Mouse (Mus musculus) macrophage (primary cell): ENCODE measurements around the gene Hoxb1. TPM values are rescaled to one million over a fixed set of nuclear protein-coding genes. Genes with fewer than 3 reads are reported as not detected.

ENCODE experiments used
- H3K27ac ChIP-seq: fragments of 350-480 bp; formaldehyde crosslinking; 2 replicates; pipeline ENCODE4 v1.9.0; 2021
- H3K36me3 ChIP-seq: fragments of 350-480 bp; formaldehyde crosslinking; 2 replicates; pipeline ENCODE4 v1.9.0; 2021; ENCODE audit errors: inconsistent target
- H3K4me3 ChIP-seq: fragments of 350-480 bp; formaldehyde crosslinking; 2 replicates; pipeline ENCODE4 v1.9.0; 2021; ENCODE audit errors: inconsistent target
- H3K79me2 ChIP-seq: fragments of 350-480 bp; formaldehyde crosslinking; 2 replicates; pipeline ENCODE4 v1.9.0; 2021; ENCODE audit errors: inconsistent target
- WGBS: methylation state at CpG from one replicate; pipeline ENCODE4 v1.1.7; 2026; ENCODE audit warnings: inconsistent platforms; ENCODE audit not compliant: missing documents; 5-methylcytosine and 5-hydroxymethylcytosine counted together
- polyA plus RNA-seq: library from polyadenylated mRNA; stranded (reverse); fragments of 250-400 nt; gene quantifications from 3 replicates; pipeline ENCODE4 v1.2.4, GENCODE M21; 2018; ENCODE audit warnings: inconsistent platforms

Hoxb1 gene
- polyA plus RNA-seq, 1 experiment from 2014 or later, result not detected

GRCm38 (mm10) chr11:96326705-96327104 lies 38.8 kb upstream of the Hoxb1 start:
- no peak overlapping the region for H3K27ac ChIP-seq
- WGBS, result 98% methylated on average over 10 of the region's 12 CpGs

GRCm38 (mm10) chr11:96327122-96327521 lies 38.4 kb upstream of the Hoxb1 start:
- Histone ChIP-seq H3K79me2 (no peaks in the 10 kb centered on the region), H3K4me3 (no peak overlapping the region), H3K36me3 (no peaks in the 10 kb centered on the region), H3K27ac (no peak overlapping the region)
- WGBS, result 96% methylated on average over 7 of the region's 7 CpGs

More at GRCm38 (mm10) chr11:96326705-96327104, 38.8 kb upstream of the Hoxb1 start:
- H3K79me2 ChIP-seq, result no peaks in the 10 kb centered on the region
- H3K36me3 ChIP-seq, result no peaks in the 10 kb centered on the region
- H3K4me3 ChIP-seq, result no peak overlapping the region

DNA sequence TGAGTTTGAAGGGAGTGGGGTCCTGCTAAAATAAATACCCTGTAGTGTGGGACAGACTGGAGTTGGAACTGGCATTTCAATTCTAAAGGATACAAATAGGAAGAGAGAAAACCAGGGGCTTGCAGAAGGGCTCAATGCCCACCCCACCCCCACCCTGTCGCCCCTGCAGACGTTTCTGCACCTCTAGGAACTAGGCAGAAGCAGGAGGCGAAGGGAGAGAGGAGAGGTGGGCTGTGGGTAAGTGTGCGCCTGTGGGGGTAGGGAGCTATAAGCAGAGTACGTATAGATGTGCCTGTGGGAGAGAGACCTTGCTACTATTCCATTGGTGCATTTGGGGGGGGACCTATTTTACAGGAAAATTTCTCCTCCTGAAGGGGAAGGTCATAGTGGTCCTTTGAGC lies 37.8 kb upstream of the Hoxb1 start:
- no peaks in the 10 kb centered on the region for H3K36me3 ChIP-seq
- 88% methylated on average over 5 of the region's 5 CpGs for WGBS
- H3K4me3 ChIP-seq, result no peak overlapping the region
- H3K79me2 ChIP-seq, result no peaks in the 10 kb centered on the region
- H3K27ac ChIP-seq, result no peak overlapping the region

DNA sequence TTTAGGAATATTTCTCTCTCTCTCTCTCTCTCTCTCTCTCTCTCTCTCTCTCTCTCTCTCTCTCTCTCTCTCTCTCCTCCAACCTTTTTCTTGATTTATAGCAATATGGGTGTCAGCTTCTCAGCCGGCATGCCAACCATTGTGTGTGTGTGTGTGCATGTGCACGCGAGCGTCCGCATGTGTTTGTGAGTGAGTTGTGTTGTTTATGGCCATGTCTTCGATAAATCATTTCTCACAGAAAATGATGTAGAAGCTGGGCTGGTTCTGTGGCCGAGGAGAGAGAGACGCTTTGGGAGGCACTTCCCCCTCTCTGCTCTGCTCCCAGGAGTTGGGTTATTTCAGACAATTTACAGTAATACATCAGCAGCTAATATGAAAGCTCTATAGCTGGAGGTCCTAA lies 36.9 kb upstream of the Hoxb1 start:
- Histone ChIP-seq H3K4me3 (no peak overlapping the region), H3K27ac (no peak overlapping the region), H3K36me3 (no peaks in the 10 kb centered on the region), H3K79me2 (no peaks in the 10 kb centered on the region)
- 92% methylated on average over 8 of the region's 8 CpGs for WGBS

DNA sequence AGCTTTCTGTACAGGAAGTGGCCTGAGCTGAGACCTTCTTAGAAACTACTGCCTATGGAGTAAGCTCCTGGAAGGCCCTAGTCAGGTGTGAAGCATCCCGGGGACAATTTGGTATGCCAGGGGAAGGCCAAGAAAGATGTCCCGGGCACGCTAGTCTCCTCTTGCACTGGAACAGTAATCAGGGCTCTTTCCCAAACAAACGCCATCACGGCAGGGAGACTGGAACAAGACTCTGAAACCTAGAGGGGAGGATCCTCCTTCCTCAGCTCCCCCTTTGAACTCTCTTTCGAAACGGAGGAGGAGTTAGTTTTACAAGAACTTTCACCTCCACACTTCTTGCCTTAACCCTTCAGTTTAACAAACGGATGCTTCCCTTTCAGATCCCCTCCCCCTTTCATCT lies 33.4 kb upstream of the Hoxb1 start:
- Histone ChIP-seq H3K79me2 (no peaks in the 10 kb centered on the region), H3K4me3 (no peak overlapping the region), H3K36me3 (no peaks in the 10 kb centered on the region), H3K27ac (no peak overlapping the region)
- 42% methylated on average over 8 of the region's 8 CpGs for WGBS

DNA sequence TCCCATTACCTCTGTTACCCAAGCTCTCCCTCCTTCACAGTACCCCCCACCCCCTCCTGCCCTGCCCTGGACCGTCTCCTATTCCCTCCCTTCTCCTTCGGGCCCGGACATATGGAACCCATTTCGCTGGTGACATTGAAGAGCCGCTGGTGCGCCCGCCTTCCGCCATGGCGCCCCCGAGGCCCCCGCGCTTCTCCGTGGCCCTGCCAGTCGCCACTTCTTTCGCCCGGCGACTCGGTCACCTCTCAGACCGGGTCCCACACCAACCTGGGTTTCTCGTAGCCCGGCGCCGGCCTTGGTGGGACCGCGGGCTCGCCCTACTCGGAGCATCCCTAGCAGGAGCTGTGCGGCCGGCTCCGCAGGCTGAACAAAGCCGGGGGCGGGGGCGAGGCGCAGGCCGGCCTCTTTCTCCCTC lies 32.9 kb upstream of the Hoxb1 start:
- Histone ChIP-seq H3K4me3 (no peak overlapping the region), H3K27ac (no peak overlapping the region), H3K79me2 (no peaks in the 10 kb centered on the region), H3K36me3 (no peaks in the 10 kb centered on the region)
- WGBS, result 81% methylated on average over 32 of the region's 35 CpGs

GRCm38 (mm10) chr11:96333241-96334001 lies 32.1 kb upstream of the Hoxb1 start:
- H3K36me3 ChIP-seq, result no peaks in the 10 kb centered on the region
- 96% methylated on average over 17 of the region's 17 CpGs for WGBS
- H3K27ac ChIP-seq, result no peak overlapping the region
- no peak overlapping the region for H3K4me3 ChIP-seq
- H3K79me2 ChIP-seq, result no peaks in the 10 kb centered on the region

- Histone ChIP-seq H3K36me3 (no peaks in the 10 kb centered on the region), H3K27ac (no peak overlapping the region), H3K79me2 (no peaks in the 10 kb centered on the region), H3K4me3 (no peak overlapping the region)
- 96% methylated on average over 2 of the region's 2 CpGs for WGBS
Observed at GRCm38 (mm10) chr11:96334002-96334364, 31.6 kb upstream of the Hoxb1 start.

- Histone ChIP-seq H3K4me3 (no peak overlapping the region), H3K36me3 (no peaks in the 10 kb centered on the region), H3K79me2 (no peaks in the 10 kb centered on the region), H3K27ac (no peak overlapping the region)
- WGBS, result 91% methylated on average over 2 of the region's 3 CpGs
Observed at GRCm38 (mm10) chr11:96334998-96335397, 30.6 kb upstream of the Hoxb1 start.

DNA sequence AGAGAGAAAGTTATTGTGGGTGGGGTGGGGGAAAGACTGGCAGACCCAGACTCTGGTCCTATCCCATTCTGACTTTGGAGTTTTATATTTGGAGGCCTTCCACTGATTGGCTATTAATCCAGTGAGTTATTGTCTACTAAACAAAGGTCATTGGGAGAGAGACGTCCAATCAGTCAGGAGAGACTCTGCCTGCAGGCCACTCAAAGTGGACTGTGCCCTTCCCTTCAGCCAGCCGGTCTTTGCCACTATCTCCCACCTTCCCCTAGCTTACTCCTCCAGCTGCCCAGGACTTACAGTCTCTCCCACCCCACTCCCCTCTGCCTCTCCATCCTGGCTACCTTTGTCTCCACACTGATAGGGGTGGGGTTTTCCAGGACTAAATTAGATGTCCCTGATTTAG lies 29.0 kb upstream of the Hoxb1 start:
- Histone ChIP-seq H3K4me3 (no peak overlapping the region), H3K27ac (no peak overlapping the region), H3K36me3 (no peaks in the 10 kb centered on the region), H3K79me2 (no peaks in the 10 kb centered on the region)
- WGBS, result 100% methylated on average over 2 of the region's 2 CpGs

GRCm38 (mm10) chr11:96337026-96337425 lies 28.5 kb upstream of the Hoxb1 start:
- H3K4me3 ChIP-seq, result no peak overlapping the region
- WGBS, result 92% methylated on average over 6 of the region's 6 CpGs

DNA sequence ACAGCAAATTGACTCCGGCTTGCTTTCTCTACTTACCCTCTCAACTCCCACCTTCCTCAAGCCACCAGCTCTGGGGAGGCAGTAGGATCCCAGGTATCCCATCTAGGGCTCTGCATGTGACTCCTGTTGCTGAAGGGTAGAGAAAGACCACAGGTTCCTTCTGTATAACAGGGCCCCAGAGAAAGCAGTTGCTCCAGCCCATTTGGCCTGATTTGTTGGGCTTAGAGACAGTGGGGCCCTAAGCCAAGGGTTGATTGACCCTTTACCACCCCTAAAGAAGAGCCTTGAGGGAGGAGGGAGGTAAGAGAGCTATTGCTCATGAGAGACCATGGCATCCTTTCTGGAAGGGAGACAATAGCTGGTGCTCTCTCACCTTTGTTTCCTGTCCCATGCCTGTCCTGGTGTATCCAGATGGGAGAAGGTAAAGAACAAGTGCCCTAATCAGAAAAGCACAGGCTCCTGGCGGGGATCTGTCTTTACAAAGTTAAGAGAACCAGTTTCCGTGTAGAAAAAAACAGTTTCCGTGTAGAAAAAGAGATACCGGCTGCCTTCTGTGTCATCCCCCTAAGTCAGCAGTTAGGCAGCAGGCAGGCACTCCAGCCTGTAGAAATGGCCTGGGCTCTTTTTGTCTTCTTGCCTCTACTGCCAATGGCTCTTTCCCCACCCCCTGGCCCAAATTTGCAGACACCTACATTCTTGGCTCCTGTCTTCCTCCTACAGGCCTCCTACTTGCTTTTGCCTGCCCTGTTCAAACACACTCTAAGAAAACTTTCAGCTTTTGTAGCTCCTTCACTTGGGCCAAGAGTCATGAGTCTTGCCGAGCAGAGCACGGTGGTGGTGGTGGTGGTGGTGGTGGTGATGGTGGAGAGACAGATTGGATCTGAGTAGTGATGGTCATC lies 26.3 kb upstream of the Hoxb1 start:
- Histone ChIP-seq H3K79me2 (no peaks in the 10 kb centered on the region), H3K4me3 (no peak overlapping the region), H3K27ac (no peak overlapping the region), H3K36me3 (no peaks in the 10 kb centered on the region)
- WGBS, result 96% methylated on average over 7 of the region's 7 CpGs

More at GRCm38 (mm10) chr11:96337026-96337425, 28.5 kb upstream of the Hoxb1 start:
- no peak overlapping the region for H3K27ac ChIP-seq
- H3K36me3 ChIP-seq, result no peaks in the 10 kb centered on the region
- no peaks in the 10 kb centered on the region for H3K79me2 ChIP-seq

DNA sequence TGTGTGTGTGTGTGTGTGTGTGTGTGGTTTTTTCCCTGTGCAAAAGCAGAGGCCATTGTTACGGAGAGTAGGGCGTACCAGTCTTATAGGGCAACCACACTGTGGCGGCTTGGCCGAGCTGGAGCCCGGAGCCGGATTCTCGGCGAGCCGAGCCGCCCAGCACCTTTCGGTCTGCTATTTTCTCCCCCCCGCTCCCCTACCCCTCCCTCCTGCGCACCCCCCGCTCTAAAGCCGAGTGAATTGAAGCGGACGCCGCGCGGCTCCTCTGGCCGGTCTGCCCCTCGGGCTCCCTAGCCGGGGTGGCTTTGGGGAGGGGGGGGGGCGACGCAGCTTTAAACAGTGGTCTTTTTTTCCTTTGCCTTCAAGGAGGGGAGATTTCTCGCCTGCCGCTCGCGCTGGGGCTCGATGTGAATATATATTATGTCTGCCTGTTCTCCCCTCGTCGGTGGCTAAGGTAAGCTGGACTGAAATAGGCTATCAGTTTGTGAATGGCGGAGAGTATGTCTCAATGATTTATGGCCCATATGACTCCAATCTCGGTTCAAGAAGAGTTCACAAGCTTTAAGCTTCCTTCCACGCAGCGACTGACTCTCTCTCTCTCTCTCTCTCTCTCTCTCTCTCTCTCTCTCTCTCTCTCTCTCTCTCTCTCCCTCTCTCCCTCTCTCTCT lies 24.7 kb upstream of the Hoxb1 start:
- Histone ChIP-seq H3K27ac (no peak overlapping the region), H3K79me2 (no peaks in the 10 kb centered on the region), H3K36me3 (no peaks in the 10 kb centered on the region), H3K4me3 (no peak overlapping the region)
- WGBS, result 18% methylated on average over 33 of the region's 36 CpGs

DNA sequence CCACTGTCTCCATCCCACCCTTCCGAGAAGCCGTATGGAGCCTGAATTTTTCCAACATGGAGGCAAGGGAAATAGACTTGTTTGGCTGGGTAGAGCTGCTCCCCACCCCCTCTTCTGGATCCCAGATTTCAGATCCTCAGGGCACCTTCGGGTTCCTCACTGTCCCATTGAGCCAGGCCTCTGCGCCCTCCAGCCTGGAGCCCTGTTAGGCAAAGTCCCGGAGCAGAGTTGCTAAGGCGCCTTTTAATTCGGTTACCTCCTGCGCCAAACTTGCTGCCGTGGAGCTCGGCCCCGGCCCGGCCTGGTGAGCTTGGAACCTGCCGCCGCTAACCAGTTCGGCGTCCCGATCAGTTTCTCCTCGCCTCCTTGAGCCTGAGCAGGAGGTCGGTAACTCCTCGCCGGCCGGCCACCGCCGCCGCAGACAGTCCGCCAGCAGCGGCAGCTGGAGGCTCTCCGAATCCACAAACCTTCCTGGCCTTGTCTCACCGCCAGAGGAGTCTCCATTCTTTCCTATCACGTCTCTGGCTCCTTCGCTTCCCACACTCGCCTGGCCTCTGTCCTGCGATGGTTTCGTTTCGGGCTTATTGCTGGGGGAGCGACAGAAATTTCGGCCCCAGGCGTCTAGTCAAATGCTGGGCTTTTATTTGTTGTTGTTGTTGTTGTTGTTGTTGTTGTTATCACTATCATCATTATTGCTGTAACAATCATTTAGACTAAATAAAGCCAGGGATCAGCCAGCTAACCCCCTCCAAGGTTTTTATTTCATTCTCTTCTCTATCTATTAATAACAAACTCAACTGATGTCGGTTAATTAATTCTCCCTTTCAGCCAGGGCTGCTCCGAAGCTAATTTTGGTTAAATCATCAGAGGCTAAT lies 23.6 kb upstream of the Hoxb1 start:
- no peaks in the 10 kb centered on the region for H3K79me2 ChIP-seq
- H3K4me3 ChIP-seq, result no peak overlapping the region
- no peak overlapping the region for H3K27ac ChIP-seq
- no peaks in the 10 kb centered on the region for H3K36me3 ChIP-seq
- 90% methylated on average over 40 of the region's 40 CpGs for WGBS
